Mouse (Mus musculus): ENCODE measurements around the gene Parvb.

Gene Parvb

DNA sequence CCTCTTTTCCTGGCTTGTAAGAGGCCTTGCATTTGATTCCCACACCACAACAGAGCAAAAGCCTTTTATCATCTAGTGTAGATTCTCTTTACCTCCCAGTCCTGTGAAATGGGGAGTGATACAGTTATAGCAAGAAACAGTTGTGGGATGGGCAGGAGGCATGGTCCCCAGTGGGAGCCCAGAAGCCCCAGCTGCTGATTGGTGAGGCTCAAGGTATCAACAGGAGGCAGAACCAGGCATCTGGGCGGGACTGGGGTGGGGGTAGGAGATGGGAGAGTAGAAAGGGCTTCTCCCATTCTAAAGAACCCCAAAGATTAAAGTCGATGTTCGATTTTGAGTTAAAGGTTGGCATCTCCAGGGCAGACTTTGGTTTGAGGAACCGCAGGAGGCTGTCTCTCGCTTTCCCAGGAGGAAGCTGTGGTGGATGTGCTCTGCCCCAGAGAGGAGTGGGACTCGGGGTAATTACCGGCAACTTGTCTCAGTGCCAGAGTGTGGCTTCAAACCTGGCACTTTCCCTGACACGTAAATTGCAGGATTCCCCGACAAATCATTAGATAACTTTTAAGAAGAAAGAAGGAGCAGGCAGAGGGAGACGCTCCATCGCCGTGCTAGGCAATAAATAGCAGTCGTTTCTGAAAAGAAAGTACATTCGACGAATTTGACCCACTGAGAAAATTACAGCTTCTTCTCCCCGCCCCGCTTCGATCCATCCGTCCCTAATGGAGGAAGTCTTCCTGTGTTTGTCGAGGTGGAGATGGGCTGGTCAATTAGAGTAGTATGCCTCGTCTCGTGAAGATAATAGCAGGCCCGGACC lies 13.7 kb upstream of the Parvb start:
- no peak for DNase-seq (ENCODE audit: low spot score in 2 of 2)

DNA sequence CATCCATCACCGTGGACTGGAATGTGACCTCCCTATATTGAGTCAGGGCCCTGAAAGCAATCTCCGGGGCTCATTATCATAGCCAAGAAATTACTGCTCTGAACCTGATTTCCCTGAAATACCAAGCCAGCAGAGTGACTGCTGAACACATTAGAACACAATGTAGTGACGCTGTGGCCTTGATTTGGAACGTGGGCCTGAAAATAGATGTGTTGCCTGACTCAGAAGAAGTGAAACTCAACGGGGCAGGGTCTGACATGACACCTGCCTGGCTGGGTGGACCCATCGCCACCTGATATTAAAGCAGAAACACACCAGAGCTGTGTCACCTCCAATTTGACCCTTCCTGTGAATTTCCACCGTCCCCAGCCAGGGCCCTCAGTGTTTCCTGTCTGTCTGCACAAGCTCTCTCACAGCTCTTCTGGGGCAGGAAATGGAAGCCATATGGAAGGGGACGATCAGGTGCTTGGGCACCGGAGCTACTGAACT lies 13.0 kb upstream of the Parvb start:
- no peak for DNase-seq (ENCODE audit: low spot score in 2 of 2)

DNA sequence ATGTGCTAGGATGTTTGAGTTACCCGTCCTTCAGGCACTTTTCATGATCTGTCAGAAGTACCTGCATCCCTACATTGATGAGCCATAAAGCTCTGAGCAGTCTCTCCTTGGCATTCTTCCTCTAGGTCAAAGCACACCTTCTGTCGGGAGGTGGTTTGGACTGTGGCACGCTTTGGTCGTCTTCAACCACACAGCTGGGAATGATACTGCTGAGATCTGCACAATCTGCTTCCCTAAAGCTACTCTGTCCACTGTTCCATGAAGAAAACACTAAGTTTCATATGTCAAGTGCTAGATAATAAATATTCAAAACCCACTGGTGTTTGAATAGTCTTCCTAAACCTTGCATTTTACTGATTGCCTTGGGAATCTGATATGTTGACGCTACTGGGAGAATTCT lies 10.3 kb upstream of the Parvb start:
- DNase-seq (ENCODE audit: low spot score in 2 of 2), result no peak

DNA sequence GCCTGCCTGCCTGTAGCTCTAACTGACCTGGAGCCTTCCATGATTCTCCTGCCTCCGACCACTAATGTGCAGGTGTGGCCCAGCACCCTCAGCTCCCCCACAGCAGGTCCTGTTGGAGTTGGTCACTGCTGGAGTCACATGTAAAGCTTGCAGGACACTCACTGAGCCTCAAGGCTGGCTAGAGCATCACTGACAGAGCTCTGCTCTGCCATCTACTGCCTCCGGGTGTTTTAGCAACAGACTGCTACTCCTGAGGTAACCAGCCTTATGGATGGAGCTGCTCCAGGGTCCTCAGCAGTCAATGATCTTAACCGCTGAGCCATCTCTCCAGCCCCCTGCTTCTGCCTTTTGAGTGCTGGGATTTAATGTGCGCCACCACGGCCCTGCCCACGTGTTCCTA lies 8.4 kb upstream of the Parvb start:
- no peak for DNase-seq (ENCODE audit: low spot score in 2 of 2)

DNA sequence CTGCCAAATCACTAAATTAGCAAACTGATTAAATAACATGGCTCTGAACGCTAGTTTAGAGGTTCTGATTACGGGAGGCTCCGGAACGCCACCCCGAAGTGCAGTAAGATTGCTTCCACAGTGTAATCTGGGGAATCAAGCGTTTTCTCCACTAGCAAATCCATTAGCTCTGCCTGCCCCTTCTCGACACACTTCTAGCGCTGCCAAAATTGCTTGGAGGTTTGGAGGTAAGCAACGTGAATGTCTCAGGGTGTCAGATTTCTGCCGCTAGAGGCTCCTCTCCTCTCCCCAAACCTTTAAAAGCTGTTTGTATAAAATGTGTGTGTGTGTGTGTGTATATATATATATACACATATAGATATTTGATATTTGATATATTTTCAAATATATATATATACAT lies 7.1 kb upstream of the Parvb start:
- no peak for DNase-seq (ENCODE audit: low spot score in 2 of 2)

DNA sequence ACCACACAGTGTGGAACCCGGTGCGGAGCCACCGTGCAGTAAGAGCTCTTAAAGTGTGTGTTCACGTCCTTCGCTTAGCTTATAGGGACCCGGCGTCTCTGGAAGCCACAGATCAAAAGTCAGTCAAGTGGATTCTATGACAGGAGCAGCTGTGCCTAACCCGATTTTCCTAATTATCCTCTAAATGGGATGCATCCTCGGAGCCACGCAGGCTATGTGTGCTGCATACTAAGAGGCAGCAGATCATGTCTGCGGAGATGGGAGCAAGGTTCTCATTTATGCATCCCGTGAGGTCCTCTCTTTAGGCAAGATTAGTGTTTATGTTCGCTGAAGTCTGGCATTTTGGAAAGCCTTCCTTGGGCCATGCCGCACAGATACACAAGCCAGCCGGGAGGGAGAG lies 4.9 kb upstream of the Parvb start:
- DNase-seq (ENCODE audit: low spot score in 2 of 2), result no peak

DNA sequence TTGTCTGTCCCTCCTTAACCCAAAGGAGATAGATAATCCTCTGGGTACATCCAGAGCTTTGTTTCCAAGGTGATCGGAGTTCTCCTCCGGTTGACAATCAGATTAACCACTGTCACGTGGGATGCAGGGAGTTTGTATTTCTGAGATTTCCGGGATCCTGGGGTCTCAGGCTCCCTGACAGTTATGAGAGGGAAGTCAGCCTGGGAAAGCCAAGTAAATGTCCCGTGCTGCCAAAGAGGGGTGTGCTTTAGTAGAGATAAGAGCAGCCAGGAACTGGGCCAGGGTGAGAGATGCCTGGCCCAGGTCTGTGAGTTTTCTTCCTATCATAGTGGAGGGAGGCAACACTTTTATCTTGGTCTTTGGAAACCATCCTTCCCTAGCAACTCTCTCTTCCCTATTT lies 1.2 kb upstream of the Parvb start:
- no peak for DNase-seq (ENCODE audit: low spot score in 2 of 2)

DNA sequence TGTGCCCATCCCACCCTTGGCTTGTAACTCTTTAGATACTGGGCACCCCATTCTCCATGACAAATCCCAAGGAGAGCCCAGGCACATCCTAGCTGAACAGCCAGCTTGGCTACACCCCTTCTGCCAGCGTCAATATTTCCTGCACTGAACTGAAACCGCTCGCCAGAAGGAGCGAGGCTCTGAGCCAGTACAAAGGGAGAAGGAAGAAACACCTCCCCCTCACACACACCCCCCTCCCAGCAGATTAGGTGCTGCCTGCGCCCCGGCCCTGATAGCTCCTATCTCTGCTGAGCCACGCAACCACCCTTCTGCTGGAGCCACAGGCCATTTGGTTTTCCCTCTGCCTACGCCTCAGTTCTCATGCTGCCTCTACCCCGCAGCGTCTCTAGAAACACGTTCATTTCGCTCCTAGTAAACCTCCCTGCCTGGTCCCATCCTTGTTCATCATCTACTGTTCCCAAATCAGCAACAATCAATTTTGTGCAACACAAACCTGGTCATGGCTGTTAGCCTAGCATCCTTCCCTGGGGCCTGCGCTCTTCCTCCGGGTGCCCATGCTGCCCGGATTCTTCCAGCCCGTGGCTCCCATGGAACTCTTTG lies 630 bp upstream of the Parvb start:
- peak in 1 of 2 experiments; percentile 54 for DNase-seq (ENCODE audit: low spot score in 2 of 2)

DNA sequence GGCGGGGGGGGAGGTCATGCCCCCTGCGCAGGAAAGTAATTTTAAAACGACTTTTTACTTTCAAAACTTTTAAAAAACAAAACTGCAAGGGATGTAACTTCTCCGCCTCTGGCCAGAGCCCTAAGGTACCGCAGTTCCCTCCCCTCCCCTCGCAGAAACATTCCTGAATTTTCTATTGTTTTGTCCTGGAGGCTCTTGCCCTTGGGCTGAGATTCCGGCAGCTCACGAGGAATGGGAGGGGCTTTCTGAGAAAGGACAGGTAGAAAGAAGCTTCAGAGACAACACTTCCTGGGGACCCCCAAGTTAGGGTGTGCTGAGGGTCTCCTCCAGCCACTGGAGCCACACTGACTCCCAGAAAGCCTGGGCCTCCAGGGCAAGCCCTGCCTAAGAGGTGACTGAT lies 766 bp downstream of the Parvb start:
- no peak for DNase-seq (ENCODE audit: low spot score in 2 of 2)

DNA sequence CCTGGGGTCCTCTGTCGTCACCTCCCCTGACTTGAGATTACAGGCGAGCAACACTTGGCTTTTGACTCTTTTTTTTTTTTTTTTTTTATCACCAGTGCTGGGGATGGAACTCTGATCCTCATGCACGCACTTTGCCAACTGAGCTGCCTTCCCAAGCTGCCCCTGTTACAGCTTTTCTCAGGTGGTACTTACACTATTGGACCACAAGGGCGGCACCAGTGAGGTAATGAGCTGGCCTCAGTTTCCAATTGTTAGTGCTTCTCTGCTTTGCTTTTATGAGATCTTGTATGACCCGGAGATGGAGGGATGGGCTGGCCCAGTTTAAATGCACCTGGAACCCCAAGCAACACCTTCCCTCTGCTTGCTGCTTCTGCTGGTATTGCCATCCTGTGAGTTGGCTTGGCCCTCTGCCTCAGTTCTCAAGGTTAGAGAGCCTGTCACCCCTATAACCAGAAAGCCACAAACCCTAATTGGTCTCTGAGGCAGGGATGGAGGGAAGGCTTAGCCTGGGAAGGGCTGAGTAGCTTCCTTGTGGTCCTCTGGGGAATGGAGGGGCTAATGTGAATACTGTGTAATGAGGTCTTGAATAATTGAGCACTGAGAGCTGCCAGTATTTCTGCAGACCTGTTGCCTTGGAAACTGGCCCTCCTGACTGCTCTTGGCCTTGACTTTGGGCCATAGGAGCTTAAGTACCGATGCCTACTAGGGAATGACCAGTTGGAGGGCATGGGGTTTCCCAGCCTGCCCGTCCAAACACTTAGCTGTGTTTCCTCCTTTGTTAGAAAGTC lies 3.1 kb downstream of the Parvb start:
- DNase-seq (ENCODE audit: low spot score in 2 of 2), result no peak

DNA sequence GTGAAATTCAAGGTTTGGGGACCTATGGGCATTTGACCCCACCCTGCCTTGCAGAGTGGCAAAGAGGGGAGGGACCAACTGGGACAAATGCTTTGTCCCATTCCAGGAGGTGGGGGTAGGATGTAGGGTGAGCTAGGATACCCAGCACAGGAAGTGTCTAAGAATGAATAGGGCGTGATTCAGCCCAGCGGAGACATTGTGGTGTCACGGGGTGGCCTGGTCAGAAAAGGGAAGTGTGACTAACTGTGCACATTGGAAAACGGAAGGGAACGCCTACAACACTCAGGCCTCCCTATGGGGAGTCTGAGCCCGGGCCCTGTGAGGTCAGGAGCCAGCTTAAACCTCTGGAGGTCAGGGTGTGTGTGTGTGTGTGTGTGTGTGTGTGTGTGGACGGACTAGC lies 3.8 kb downstream of the Parvb start:
- peak in 1 of 2 experiments; percentile 33 for DNase-seq (ENCODE audit: low spot score in 2 of 2)

DNA sequence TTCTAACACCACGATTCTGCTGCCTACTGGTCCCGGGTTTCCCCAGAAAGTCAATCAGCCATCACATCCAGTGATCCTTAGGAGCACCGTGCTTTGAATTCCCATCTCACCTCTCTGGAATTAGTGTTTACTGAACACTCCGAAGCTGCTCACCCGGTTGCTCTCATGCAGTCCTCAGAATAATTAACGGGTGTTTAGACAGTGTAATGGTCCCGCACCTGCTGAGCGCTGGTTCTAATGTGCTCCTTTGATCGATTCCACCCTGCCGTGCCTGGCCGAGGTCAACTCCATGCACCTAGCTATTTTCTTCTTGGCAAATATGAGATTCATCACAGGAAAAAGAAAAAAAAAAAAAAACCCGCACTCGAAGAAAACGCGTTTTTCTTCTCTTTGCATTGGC lies 6.7 kb downstream of the Parvb start:
- no peak for DNase-seq (ENCODE audit: low spot score in 2 of 2)

DNA sequence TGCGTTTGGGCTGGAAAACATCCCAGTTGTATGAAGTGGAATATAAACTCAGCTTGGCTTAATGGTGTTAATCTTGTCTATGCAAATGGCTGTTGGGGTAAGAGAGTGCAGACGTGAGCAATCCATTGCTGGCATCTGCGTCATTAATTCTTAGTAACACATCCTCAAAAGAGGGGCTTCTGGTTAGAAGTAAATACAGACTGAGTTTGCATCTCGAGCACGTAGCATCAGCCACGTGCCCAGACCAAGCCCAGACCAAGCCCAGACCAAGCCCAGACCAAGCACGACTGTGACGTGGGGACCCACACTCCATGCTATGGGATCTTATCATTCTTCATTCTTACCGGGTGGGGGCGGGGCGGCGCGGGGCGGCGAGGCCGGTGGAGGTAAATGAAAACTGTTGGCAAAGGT lies 7.2 kb downstream of the Parvb start:
- no peak for DNase-seq (ENCODE audit: low spot score in 2 of 2)

DNA sequence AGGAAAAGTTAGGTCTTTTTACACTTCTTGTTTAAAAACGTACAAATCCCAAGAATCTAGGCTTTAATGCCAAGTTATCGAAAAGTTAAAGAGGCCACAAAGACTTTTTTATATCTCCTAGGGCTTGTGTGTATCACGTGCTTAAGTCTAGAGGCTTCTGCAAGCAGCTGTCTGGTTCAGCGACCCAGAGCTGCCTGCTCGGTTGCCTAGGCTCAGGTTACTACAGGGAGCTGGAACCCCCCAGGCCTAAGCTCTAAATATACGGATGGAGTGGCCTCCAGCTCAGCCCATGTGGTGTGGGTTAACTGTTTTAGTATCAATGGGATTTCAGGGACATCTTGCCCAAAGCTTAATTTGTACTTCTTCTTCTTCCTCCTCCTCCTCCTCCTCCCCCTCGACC lies 9.7 kb downstream of the Parvb start:
- DNase-seq (ENCODE audit: low spot score in 2 of 2), result no peak

DNA sequence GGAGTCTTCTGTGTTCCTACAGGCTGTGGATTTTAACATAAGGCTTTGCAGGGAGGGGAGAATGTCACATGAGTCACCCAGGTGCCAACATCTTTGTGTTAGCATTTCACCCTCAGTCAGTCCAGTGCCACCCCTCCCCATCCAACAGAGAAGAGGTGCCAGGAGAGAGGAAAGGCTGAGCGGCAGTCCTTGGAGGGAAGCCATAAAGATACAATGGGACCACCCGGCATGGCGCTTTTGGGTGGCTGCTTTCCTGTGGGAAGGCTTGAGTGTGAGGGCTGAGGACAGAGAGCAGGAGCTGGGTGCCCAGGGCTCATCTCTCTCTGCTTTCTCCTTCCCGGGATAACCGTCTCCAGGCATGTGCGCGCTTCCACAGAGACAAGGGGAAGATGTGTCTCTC lies 13.3 kb downstream of the Parvb start:
- DNase-seq (ENCODE audit: low spot score in 2 of 2), result no peak

DNA sequence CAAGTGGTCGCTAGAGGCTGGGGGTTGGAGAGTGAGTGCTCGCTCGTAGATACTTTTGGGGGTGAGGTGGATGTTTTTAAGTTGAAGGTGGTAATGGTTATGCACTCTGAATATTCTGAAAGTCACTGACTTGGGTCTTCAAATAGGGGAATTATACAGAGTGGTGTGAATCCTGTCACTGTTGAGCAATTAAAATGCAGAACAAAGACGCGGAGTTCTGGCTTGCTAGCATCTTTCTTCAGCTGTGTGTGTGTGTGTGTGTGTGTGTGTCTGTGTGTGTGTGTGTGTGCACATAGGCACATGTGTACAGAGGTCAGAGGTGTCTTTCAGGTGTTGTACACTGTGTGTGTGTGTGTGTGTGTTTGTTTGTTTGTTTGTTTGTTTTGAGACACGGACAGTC lies 14.4 kb downstream of the Parvb start:
- DNase-seq (ENCODE audit: low spot score in 2 of 2), result no peak

DNA sequence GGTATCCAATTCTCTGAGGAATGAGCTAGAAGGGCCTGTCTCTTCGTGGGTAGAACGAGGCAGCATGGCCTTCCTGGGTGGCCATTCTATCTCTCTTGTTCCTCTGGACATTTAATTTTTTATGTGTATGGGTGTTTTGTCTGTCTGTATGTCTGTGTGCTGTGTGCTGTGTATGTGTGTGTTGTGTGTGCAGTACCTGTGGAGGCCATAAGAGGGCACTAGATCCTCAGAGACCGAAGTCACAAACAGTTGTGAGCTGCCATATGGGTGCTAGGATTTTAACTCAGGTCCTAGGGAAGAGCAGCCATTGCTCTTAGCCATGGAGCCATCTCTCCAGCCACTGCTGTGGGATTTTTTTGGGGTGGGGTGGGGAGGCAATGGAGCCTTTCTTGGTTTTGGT lies 15.5 kb downstream of the Parvb start:
- no peak for DNase-seq (ENCODE audit: low spot score in 2 of 2)

DNA sequence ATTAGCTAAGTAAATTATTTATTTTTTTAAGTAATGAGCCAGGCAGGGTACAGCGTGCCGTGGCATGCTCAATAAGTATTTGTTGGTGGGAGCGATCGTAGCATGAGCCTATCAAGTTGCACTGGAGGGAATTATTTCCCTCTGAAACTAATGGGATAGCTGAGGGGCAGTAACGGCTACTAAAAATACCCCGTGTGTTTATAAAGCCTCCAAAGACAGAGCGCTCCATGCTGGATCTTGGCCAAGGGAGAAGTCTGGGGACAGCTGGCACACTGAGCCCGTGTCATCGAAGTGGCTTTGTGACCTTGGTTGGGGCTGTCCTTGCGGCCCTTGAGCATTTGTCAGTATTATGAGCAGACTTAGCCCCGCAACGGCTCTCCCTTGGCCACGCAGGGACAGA lies 19.4 kb downstream of the Parvb start:
- no peak for DNase-seq (ENCODE audit: low spot score in 2 of 2)

DNA sequence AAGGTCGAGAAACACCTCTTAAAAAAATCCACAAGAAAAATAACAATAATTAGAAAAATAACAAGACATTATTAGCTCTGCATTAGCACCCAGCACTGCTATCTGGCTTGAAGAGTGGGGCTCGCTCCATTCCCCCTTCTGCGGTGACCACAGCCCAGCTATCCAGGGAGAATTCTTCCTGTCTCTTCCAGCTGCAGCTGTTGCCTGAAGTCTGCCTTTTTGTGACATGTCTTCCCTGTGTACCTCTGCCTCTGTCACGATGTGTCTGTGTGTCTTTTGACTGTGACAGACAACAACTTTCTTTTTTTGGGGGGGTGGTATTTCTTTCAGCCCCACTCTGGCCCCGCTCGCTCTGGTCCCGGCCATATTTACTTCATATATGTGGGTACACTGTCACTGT lies 20.8 kb downstream of the Parvb start:
- DNase-seq (ENCODE audit: low spot score in 2 of 2), result no peak

DNA sequence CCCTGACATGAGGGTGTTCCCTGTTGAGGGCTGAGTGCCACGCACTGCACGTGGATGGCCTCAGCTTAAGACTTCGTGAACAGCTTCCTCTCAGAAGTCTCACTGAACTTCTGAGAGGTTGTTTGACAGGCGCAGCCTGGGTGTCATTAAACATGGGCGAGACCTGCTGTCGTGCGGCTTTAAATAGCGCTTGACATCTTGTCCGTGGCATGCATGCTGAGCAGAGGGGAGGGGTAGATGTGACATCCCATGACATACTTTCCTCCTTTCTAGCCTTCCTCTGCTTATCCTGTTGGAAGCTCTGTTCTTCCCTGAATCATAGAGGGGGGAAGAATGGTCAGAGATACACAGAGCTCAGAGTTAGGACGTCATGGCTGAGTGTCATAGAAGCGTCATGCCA lies 21.9 kb downstream of the Parvb start:
- no peak for DNase-seq (ENCODE audit: low spot score in 2 of 2)

DNA sequence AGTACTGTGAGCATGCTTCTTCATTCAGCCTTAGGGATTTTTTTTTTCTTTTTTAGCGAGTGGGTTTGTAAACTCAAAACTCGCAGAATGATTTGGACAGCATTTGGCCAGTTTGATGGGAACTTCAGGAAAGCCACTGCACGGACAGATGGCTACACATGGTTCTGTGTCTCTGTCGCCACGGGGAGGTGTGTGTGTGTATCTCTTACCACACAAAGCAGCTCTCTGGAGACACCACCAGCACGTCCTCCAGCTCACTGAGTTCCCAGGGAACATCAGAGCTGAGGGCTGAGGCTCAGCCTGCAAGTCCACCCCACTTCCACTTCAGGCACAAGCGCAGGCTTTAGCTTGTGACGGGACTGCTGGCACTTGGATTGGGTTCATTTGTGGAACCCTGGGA lies 22.5 kb downstream of the Parvb start:
- no peak for DNase-seq (ENCODE audit: low spot score in 2 of 2)

DNA sequence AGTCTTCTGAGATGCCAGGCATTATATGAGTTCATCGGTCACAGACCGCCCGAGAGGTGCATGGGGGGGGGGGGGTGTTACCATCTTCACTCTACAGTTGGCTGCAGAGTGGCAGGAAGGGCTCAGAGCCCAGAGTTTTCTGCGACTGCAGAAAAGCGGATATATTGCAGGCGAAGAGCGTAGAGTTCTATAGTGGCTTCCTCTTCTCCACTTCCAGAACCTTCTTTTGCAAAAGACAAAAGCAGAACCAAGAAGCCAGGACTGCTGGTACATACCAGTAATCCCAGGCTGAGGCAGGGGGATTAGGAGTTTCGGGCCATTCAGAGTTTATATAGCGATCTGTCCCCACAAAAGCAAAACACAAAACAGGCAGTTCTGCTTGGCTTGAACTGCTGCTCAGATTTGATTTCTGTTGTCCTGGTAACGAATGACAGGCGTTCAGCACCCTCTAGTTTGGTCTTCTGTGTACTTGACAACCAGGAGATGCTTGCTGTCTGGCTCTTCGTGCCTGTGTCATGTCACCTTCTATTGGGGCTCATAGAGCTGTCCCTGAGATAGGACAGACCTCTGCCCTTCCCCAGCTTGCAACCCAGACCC lies 24.5 kb downstream of the Parvb start:
- DNase-seq (ENCODE audit: low spot score in 2 of 2), result no peak

Data from urinary bladder, postnatal 36 days (tissue).